Mouse (Mus musculus) frontal cortex, adult 2 months (tissue): ENCODE data around the gene Ubqln1. TPM values are rescaled to one million over a fixed set of nuclear protein-coding genes. Genes with fewer than 3 reads are reported as not detected.

ENCODE experiments used
- DNase-seq, 2 experiments: peaks; one replicate each; pipeline ENCODE4 v3.0.0; 2022; ENCODE audit warnings: low spot score in 1 of 2; ENCODE audit errors: extremely low spot score in 1 of 2
- polyA plus RNA-seq: library from polyadenylated mRNA; depleted of rRNA; stranded (reverse); fragments of >200 nt; gene quantifications from 2 replicates; pipeline ENCODE4 v1.2.3, GENCODE M21; 2012; rRNA removed

The Ubqln1 gene
- 106 and 107 TPM in 2 replicates for polyA plus RNA-seq

DNA sequence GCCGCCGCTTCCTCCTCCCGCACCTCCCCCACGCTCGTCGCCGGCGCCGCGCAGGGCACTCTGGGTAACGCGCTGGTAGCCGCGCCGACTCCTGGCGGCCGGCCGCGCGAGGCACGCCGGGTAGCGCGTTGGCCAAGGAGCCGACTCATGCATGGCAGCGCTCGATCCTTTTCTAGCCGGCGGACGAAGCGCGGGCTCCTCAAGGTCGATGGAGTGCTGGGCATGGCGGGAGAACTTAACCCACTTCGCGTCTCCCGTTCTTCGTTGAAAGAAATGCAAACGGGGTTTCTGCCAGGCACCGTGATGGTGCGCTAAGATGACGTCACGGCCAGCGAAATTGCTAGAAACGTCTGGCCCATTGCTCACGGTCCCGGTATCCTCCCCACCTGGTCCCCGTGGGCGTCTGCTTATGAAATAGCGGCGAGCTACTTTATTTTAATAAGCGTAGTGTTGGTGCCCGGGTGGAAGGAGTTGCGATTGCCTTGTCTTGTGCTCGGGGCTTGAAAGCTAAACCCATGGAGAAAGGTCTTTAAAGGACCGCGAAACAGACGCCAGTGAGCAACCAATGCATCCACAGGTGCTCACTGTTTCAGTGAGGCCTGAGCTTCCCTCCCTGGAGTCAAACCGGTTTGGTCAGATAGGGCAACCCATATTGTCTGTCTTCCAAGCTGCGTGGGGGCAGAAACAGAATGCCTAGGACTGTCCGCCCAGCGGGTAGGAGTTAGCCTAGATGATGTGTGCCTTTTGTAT is at the start of gene Ubqln1:
Gene Ubqln1 (minus strand): TSS at position 62 of the 750 bp plus-strand sequence.
- DNase-seq, result peak; percentile 69 to 89

DNA sequence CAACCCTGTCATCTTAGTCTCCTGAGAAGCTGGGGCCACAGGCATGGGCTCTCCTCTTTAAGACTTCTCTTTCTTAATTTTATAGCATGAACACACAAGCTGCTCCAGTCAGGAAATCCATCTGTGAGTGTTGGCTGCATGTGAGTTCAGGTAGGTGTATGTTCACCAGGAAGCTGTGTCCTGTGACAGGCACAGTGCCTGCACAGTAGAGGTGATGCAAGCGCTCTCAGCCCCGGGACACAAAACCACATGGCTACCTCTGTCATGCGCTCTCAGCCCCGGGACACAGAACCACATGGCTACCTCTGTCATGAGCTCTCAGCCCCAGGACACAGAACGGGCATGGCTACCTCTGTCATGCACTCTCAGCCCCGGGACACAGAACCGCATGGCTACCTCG is 48.1 kb upstream of the Ubqln1 start:
- DNase-seq, result no peak

DNA sequence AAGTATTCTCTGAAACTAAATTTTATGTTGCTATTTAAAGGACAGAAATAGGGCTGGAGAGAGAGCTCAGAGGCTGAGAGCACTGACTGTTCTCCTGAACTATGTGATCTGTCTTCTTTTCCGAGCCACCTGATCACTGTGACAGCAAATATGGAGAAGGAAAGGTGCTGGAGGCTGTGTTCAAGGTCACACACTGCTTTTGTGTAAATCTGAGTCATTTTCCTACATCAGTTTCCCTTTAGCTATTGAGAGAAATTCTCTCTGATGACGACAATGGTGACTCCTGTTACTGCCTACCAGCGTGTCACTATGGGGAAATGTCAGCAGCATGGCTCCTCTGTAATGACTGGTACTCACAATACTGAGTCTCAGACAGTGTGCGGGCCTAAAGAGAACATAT is 46.2 kb upstream of the Ubqln1 start:
- DNase-seq, result no peak

DNA sequence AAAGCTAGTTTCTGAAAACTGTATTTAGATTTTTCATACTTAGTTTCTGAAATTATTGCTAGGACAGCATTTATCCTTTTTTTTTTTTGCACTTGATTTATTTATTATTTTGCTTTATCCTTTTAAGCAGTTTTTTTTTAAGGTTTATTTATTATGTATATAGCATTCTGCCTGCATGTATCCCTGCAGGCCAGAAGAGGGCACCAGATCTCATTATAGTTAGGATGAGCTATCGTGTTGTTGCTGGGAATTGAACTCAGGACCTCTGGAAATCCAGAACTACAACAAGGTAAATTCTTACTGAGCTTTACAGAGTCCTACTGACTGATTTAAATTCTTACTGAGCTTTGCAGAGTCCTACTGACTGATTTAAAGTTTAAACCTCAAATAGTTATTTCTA is 37.8 kb upstream of the Ubqln1 start:
- DNase-seq, result no peak

DNA sequence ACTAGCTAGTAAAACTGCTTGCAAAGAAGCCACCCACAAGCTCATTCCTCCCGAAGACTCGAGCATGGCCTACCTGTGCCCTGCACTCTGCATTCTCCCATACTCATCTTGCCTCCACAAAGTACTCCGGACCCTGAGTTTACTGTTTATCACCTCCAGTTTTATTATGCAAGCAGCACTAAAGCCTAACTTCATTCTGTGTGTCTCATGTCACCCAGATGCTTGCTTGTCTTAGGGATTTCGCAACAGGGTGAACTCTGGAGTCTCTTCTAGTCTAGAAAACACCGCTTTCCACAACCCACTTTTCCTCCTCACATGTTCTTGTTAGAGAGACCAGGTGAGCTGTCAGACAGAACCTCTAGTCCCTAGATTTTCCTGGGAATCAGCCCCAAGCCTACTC is 33.5 kb upstream of the Ubqln1 start:
- no peak for DNase-seq

DNA sequence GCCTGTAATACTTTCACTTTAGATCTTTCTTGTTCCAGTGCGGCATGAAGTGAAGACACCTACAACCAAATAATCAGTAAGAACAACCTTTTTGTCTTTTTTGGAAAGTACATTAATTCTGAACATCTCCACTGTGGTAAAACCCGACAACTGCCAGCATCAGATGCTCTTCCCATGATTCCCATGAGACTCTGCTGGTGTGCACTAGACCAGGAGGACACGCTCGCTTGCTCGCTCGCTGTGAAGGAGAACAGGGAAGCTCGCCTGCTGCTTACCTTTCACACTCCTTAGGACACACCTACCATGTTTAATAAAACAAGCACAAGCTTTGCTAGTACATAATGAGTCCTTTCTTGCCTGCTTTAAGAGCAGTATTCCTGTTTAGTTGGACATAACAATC is 21.1 kb upstream of the Ubqln1 start:
- DNase-seq, result no peak

DNA sequence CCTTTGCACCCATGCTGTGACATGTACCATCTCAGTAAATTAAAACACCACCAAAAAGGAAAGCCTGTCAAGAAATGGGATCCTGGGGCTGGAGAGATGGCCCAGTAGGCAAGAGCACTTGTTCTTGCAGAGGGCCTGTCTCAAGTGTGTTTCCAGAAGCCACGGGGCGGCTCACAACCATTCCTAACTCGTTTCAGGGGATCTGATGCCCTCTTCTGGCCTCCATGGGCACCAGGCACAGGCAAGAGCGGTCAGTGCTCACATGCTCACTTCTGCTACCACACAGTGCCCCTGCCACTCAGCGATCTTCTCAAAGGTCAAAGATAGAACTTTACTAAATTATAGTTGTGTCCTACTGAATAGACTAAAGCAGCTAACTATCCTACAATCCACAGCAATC is 17.2 kb upstream of the Ubqln1 start:
- DNase-seq, result peak in 1 of 2 experiments; percentile 48

DNA sequence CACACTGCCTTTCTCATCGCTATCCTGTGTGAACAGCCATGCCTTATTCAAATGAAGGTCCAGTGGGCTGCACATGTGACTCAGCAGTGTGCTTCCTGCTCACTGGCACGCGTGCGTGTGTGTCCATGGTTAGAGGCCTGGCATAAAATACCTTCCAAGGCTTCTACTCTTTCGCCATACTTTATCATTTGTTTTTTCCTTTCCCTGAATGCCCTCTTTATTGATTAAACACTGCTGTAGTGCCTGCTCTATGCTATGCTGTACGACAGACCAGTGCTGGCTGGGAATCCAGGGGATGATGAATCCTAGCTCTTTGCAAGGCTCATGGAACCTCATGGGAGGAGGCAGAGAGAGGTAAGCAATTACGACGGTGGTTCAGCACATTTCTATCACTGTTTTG is 16.6 kb upstream of the Ubqln1 start:
- DNase-seq, result no peak

DNA sequence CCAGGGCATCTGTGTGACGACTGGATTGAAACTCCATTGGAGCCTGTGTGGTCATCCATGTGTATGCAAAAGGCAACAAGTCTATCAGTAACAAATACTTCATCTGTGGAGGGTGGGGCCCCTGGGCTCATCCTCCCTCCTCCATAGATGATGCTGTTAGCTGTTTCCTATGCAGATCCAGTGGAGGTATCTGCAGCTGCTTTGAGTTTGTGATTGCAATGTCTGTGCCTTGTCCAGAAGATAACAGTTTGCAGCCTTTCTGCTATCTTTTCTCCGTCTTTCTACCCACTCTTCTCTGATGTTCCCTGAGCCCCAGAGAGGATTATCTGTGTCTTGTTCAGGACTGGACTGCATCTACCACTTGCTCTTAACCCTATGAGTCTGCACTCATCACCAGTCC is 13.2 kb upstream of the Ubqln1 start:
- no peak for DNase-seq

DNA sequence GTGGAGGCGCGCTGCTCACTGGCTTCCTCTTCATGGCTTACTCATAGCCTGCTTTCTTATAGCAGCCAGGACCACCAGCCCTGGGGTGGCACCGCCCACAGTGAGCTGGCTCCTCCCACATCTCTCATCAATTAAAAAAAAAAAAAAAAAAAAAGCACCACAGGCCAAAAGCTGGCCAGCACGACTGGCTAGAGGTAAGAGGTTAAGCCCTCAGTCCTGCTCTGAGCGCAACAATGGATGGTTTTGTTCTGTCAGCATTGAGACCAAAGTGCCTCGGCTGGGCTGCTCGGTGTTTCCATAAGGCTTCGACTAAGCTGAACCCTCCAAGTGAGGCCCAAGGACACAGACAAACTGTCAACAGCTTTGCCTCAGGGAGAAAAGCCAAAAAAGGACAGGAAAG is 10.2 kb upstream of the Ubqln1 start:
- DNase-seq, result no peak

DNA sequence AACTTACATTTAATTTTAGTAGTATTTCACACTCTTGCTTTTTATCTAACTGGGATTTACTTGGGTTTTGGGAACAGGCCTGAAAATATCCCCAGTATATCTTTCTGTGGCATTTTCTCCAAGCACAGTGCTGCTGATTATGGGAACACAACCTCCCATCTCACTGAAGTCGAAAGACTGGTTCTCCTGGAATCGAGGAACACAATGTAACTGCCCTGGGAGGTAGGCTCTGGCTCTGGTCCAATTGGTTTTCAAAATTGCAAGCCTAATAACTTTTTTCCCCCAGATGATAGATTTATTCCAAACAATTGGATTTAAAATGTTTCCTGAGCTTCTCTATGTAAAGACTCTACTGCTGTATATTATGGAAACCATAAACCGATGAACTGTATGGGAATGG is 4.8 kb upstream of the Ubqln1 start:
- no peak for DNase-seq

DNA sequence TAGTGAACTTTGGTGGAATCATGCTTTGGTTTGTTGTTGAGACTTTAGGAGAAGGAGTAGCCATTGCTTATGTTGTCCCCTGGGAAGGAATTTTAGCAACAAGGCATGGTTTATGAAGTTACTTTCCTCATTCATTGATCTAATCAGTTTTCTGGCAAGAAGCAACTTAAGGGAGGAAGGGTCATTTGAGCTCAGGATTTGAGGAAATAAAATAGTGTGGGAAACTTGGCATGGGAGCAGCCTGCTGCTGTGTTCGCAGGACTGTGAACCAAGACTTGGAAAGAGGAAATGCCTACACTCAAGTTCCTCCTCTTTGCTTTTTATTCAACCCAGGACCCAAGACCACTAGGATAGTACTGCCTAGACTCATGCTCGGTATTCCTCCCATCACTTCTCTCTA is 2.1 kb upstream of the Ubqln1 start:
- DNase-seq, result no peak

DNA sequence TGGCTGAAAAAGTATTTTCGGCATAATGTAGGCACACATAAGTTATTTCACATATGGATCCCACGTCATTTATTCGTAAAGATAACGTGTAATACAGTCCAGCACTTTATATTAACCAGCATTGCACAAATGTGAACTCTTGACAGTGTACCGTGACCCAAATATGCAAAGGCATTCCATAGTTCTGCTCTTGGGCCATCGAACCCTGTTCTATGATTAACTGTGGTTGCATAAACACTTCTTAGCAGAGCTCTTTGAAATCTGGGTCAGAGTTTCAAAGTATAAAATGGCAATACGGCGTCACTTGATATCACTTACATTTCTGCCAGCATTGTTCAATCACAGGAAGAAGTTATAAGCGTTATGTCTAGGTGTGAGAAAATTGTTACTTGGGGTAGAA is 942 bp upstream of the Ubqln1 start:
- DNase-seq, result no peak

DNA sequence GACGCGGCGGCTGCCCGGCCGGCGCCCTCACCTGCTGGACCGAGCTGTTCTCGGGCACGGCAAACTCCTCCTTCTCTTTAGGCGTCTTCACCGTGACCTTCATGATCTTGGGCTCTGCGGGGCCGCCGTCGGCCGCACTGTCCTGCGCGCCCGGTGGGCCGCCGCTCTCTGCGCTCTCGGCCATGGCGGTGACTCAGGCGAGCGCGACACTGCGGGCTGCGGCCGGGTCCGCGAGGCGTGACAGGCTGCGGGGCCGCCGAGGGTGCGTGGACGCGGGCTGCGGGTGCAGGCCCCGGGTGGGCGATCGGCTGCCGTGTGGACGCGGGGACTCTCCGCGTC is 231 bp downstream of the Ubqln1 start:
- no peak for DNase-seq

DNA sequence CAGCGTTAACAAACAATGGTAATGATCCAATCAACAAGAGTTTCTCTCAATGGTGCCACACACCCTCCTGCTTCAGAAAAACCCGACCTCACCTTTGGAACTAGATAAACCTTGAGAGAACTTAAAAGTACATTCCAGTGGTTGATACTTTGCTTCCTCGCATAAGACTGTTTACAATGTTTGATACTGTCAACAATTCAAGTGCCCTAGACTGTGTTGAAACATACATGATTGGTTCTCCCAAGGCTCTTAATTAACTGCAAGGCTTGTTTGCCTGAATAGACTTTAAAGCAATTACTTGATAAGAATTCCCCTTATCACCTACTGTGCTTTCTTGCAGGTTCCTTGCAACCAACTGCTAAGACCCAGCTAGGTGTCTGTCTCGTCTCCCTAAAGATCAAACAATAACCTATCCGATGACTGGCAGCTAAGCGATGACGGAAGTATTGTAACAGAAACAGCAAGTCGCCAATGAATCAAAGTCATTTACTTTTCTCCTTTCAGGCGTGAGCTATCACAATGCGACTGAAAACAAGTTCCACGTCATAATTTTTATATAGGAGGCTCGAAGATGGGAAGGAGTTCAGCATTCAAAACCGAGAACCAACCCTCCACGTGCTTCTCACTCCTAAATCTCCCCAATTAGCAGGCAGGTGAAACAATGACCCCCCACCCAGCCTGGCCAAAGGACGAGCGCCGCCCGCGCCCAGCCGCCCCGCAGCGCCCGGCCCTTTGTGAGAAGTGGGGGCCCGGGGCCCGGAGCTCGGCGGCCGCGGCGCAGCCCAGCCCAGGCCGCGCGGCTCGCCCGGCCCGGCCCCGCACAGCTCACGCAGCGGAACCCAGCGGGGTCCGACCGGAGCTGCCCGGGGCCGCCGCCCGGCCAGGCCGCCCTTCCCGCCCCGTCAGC is 854 bp downstream of the Ubqln1 start:
- no peak for DNase-seq

DNA sequence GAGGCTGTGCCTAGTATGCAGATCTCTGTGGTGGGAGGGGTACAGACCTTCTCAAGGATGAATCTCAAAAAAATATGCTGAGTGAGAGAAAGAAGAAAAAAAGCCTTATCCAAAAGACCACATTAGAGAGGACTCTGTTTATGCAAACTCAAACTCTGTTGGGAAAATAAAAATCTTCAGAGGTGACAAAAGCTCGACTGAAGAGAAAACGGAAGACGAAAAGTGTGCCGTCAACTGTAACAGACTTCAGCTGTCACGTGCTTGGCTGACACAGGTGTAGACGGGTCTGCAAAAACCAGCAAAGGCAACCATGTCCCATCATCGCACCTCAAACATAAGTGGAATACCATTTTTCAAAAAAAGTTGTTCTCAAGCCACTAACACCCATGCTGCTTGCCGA is 1.7 kb downstream of the Ubqln1 start:
- DNase-seq, result no peak

DNA sequence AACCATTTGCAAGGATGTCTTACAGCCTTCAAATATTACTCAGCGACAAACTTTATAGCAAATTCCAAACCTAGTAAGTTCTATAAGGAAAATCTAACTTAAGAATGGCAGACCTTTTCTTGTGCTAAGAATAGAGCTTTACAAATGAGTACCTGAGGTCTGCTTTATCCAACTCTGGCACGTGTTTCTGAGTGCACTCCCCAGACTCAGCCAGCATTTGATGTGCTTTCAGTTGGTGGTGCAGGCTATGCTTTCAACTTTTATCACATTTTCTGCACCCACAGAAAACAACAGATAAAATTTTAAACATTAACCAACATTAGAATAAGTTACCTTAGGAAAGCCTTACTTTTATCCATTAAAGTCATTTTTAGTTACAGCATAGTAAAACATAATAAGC is 2.9 kb downstream of the Ubqln1 start:
- DNase-seq, result no peak

DNA sequence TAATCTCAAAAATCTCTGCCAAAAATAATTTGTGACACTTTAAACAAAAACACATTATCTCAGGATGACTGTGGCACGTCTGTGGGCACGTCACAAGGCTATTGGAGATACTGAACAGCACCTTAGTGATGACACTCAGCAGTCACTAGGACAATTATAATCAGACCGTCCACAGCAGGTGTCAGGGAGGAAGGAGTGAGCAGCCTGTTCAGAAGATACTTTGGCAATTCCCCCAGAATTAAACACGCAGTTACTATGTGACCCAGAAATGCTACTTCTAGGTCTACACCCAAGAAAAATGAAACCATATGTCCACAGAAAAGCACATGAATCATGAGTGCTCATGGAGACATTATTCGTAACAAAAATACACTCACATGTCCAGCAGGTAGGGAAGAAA is 5.0 kb downstream of the Ubqln1 start:
- DNase-seq, result no peak

DNA sequence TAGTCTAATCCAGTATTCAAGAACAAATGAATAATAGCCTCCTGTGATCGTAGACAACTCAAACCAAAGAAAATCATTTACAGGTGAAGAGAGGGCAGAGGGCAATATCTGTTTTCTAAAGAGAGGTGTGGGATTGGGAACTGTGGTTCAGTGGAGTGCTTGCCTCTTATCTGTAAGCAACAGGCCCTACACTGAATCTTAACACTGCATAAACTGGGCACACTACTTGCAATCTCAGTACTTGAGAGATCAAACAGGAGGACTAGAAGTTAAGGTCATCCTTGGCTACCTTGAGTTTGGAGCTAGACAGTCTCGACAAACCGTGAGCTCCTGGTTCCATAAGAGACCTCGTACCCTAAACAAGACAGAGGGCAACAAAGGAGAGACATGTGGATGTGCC is 9.4 kb downstream of the Ubqln1 start:
- no peak for DNase-seq

DNA sequence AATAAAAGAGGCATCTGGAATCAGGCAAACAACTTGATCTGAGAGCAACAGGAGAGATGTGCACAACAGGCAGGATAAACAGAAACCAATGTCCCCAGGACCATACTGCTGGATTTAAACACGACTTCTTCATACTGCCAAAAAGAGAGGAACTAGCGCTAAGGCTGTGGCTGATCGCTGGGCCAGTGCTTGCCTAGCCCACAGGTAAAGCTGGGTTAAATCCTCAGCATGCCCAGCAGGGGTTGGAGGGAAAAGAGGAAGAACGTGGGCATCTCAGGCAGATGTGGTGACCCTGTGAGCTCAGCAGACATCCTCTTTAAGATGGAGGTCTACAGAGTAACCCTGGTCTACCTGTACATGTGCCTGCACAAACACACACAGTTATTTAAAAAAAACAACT is 10.5 kb downstream of the Ubqln1 start:
- DNase-seq, result no peak

DNA sequence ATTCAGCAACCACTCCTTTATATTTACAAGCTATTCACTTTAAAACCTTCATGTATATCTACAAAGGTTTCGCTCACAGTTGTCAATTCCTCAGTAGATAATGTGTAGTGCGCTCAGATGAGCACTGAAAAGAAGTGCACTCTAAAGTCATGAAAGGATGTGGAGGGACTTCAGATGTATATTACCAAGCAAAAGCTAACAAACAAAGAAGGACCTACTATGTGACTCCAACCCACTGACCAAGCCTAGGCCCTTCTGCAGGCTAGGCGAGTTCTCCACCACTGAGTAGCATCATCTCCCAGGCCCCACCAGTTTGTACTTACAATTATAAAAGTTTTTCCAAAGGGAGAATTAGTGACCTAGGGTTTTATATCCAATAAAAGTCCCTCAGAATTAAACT is 11.3 kb downstream of the Ubqln1 start:
- no peak for DNase-seq

DNA sequence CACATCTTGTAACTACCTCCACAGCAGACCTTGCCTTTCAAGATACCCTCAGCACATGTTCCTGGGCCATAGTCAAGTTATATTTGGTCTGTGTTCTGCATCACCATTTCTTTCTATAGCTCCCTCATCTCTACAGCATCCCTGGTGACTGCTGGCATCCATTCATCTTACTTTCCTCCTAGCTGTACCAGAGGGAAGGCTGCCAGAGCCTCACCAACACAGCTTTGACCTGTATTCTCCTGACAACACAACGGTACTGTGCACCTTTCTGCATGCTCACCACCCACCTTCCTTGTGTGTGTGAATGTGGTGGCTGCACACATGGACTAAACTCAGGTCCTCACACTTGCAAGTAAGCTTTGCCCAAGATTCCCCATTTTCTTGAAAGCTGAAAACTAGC is 12.6 kb downstream of the Ubqln1 start:
- peak in 1 of 2 experiments; percentile 56 for DNase-seq
